Mouse (Mus musculus) kidney, adult 8-10 months (tissue): ENCODE data around the gene Pecam1.
A peak's percentile ranks its signal among the peaks of the same experiment; 100 is the strongest.
"Not testable (repeated sequence)": the region's sequence is repeated elsewhere in the genome, so short reads cannot be mapped to it uniquely, and the experiment has no call there.

Experiments
- DNase-seq, 2 experiments: peaks; one replicate each; pipeline ENCODE4 v3.0.0; 2022

Pecam1 gene

DNA sequence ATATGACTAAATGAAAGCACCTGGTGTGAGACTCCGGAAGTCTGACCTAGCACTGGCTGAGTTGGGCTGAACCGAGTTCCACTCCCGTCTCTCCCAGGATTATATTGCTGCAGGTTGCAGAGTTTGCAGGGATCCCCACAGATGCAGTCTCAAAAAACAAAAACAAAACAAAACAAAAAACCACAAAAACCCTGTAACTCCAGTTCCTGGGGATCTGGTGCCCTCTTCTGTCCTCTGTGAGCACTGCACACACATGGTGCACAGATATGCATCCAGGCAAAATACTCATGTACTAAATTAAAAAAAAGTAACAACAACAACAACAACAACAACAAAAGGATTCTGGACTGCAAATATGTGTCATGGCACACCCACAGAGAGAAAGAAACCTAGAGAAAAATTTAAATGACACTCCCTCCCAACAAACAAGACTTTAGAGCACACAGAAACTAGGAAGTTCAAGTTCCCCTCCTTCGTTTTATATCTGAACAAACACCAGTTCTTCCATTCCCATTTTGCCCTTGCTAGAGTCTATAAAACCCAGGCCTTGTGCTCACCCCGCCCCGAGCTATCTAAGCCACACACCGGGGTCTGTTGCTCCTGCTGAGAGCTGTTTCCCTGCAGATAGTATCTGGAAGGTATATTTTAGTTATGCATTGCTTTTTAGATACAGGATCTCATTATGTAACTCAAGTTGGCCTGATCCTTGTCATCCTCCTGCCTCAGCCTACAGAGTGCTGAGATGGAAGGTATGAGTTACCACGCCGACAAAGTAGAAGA lies 20.0 kb upstream of the Pecam1 start:
- DNase-seq = no peak

DNA sequence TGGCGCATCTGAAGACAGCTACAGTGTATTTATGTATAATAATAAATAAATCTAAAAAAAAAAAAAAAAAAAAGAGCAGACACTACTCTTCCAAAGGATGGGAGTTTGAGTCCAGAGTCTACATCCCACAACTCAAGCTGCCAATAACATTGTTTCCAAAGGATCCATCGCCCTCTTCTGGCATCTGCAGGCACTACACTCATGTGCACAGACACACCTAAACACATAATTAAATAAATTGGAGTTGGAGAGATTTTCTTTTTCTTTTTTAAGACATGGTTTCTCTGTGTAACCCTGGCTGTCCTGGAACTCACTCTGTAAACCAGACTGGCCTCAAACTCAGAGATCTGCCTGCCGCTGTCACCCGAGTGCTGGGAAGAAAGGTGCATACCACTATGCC lies 17.1 kb upstream of the Pecam1 start:
- DNase-seq = no peak

DNA sequence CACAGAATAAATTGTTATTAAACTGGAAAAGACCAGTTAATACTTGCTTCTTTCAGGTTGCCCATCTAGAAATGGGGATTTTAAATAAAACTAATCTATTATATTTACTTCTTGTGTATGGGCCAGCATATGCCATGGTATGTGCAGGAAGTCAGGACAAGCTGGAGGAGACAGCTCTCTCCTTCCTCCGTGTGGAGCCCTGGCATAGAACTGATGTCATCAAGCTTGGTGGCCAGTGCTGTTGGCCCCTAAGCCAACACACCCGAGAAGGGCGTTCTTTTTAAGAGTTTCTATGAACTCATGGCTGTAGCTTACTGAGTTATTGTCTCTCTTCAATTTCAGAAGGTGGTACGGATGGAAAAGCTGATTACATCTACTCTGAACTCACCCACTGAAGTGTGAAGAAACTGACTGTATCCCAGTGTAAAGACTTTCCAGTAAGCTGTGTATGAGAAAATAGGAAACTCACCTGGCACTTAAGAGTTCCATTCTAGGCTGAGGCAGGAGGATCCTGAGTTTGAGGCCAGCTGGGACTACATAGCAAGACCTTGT lies 16.3 kb upstream of the Pecam1 start:
- DNase-seq = no peak

DNA sequence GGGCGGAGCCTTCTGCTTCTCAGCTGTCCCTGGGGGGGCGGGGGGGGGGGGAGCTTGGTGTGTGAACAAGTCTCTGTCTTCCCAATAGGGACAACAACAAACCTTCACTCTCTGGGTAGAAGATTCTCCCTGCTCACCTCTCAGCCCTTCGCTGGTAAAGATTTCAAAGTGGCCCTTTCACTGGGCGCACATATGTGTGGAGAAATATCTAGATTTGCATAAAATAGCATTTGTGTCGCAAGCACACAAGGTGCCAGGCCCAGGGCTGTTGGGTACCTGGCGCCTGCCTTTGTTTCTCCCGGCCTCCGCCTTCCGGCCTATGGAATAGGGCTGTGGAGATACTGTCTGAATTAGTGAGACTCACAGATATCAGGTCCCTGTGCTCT lies 12.4 kb upstream of the Pecam1 start:
- DNase-seq = no peak

DNA sequence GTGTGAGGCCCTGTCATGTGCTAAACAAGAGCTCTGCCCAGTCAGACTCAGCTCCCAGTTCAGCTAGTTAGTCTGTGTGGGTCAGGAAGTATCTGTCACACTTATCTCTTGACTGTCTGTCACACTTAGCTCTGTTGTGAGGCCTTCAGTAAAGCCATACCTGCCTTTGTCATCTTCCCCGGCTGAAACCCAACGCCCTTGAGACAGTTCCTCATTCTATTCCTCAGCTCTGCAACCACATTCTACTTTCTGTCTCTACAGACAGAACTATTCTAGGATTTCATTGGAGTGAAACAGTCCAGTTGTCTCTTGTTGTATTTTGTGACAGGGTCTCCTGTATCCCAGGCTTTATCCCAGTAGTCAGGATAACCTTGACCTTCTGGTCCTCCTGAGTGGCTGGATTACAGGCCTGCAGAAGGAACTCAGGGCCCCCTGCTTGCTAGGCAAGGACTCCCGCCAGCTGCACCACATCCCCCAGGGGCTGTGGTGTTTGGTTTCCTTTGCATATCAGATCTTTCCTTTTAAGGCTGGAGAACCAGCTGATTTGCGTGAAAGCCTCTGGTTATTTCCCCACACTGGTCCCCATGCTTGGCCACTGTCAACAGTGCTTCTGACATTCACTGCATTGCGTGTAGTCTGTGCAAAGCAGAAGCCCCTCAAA lies 11.8 kb upstream of the Pecam1 start:
- no peak for DNase-seq

DNA sequence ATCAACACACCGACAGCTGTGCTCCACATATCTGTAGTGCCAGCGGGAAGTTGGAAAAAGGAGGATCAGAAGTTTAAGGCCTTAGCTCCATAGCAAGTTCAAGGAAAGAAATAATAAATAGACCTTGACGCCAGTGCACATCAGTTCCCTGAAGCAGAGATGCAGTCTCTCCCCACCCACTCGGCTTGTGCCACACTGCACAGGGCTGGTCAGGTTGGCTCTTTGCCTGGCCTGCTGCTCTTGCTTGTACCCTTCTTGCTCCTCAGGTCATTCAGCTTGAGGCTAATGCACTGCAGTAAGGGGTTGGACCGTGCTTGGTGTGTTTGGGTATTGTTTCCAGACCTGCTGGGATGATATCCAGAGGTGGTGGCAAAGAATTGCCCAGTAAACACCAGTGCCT lies 10.1 kb upstream of the Pecam1 start:
- no peak for DNase-seq

DNA sequence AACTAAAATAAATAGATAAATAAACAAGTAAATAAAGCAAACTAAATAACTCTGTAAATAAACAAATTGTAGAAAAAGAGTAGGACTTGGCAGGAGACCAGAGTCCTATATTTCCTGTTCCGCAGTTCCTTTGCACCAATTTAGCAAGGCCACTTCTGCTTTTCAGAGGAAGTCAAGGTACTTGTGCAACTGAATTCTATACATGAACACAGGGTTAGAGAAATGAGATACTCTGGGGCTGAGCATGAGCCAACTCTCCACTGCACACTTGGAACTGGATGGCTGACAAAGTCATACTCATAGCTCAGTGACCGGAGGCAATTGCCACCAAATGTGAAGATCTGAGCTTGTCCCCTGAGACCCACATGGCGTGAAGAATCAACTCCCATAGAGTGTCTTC lies 8.6 kb upstream of the Pecam1 start:
- no peak for DNase-seq

DNA sequence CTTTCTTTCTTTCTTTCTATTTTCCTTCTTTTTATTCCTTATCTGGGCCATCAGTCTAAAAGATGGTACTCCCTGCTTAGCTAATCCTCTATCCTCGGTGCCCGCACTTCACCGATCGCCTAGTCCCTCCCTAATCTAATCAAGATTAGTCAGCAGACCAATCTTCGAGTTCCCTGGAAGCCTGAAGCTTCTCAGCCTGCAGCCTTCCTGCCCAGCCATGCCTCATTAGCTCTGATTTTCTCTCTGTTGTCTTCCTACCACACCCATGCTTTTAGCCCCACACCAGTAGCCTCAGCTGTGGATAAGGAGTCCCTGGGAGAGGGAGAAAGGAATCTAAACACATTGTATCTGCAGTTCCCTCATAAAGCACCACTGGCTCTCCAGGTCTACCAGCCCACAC lies 5.2 kb upstream of the Pecam1 start:
- no peak for DNase-seq

DNA sequence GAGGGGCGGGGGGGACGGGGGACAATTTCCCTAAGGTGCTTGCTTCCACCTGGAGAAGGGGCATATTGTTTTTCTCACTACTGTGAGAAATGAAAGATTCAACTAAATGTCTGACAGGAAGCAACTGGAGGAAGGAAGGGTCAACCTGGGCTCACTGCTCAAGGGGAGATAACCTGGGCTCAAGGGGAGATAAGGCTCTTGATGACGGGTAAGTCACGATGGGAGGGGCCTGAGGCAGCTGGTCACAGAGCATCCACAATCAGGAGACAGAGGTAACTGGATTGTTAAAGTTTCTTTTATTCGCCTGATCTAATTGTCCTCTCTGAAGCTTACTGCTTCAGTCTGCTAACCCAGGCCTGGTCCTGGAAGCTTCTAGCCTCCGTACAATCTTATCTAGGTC lies 2.9 kb upstream of the Pecam1 start:
- DNase-seq = no peak

DNA sequence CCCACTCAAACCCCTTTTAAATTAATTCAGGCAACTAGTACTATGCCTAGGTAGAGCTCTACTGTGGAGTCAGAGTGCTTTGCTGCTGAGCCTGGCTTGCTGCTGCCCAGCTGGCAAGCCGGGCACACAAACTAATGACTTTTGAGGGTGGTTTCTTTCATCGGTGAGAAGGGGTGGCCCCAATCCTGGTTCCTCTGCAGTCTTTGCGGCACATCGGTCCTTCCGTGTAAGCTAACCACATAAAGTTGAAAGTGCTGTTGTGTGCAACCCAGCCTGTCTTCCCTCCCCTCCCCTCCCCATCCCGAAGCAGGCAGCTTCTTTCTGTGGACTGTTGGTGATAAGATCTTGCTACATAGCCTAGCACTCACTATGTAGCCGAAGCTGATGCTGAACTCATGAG lies 1.7 kb upstream of the Pecam1 start:
- no peak for DNase-seq

DNA sequence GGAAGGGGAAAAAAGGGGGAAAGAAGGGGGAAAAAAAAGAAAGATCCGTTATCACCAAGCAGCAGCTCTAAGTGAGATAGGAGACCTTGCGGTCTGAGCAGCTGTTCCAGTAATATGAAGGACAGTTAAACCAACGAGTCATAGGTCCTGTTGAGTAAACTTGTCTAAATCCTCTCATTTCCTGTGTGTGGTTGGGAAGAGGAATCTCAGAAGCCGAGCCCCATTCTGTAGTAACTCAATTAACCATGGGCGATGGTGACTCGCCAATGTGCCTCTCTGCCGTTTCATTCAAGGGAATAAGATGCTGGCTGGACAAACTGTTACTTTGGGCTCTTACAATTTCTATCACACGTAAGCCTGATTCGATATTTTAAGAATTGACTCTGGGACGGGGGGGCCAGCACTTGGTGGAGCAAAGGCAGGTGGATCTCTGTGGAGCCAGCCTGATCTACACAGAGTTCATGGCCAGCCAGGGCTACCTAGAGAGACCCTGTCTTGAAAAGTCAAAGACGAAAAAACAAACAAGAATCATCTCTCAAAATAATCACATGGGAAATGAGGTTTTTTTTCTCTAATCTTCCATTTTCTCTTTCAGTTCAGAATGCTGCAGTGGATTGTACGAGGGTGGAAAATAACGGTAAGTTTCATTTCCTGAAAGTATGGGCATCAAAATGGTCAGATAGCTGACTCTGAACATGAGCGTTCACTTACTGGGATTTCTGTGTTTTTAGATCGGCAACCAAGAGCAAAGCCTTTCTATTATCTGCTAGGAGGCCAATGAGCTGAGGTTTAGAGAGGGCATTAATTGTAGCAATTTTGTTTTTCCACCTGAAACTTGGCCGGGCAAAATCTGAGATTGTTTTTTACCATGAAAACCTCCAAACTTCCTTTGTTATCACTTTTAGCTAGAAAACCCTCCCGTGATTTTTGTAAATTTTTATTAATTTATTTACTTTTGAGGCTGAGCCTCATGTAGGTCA lies 901 bp upstream of the Pecam1 start, which contains the start of gene Milr1:
Gene Milr1, plus strand, starts transcription at position 188 of the 980 bp plus-strand sequence.
- no peak for DNase-seq

DNA sequence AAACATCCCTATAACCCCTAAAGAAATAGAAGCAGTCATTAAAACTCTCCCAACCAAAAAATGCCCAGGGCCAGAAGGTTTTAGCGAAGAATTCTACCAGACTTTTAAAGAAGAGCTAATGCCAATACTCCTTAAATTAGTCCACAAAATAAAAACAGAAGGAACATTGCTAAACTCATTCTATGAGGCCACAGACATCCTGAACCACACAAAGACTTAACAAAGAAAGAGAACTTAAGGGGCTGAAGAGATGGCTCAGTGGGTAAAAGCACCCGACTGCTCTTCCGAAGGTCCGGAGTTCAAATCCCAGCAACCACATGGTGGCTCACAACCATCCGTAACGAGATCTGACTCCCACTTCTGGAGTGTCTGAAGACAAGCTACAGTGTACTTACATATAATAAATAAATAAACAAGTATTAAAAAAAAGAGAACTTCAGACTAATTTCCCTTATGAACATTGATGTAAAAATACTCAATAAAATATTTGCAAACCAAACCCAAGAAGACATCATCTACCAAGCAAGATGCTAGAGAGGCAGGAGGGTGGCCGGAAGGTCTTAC lies 789 bp downstream of the Pecam1 start:
- DNase-seq = not testable (repeated sequence)

DNA sequence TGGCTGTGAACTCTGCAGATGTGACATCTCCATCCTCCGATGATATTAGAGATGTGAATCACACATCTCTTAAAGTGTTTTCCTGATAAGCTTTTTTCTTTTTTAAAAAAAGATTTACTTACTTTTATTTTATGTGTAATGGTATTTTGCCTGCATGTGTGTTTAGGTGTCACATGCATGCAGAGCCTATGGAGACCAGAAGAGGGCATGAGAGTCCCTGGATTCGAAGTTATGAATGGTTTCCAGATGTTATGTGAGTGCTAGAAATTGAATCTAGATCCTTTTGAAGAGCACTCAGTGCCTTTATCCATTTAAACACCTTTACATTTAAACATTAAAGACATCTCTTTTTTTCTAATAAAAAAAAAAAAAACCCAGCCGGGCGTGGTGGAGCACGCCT lies 5.5 kb downstream of the Pecam1 start:
- no peak for DNase-seq

DNA sequence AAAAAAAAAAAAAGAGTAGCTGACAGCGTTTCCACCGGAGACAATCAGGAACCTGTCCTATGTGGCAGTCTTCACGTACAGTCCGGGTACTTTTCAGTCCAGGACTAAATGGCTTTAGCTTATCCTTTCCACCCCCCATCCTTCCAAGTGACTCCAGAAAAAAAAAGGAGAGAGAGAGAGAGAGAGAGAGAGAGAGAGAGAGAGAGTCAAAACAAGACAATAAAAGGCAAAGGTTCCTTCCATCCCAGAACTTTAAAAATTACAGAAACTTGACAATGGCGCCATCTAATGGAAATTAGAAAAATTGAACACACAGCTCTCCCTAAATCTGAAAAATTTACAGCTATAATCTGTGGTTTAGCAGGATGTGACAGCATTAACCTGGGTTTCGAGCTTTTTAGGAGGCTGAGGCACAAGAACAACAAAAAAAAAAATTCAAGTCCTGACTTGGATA lies 8.0 kb downstream of the Pecam1 start:
- DNase-seq = no peak

DNA sequence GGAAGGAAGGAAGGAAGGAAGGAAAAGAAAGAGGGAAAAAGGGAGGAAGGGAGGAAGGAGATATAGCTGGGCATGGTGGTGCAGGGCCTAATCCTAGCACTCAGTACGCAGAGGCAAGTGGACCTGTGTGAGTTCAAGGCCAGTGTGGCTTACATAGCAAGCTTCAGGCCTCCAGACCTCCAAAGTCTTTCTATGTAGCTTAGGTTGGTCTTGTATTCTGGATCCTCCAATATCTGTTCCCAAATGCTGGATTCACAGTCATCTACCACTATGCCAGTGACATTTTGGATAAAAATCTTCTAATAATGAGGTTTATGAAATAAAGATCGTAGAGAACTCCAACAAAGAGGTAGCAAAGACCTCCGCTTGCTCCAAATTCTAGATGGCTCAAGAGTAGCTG lies 8.6 kb downstream of the Pecam1 start:
- no peak for DNase-seq

DNA sequence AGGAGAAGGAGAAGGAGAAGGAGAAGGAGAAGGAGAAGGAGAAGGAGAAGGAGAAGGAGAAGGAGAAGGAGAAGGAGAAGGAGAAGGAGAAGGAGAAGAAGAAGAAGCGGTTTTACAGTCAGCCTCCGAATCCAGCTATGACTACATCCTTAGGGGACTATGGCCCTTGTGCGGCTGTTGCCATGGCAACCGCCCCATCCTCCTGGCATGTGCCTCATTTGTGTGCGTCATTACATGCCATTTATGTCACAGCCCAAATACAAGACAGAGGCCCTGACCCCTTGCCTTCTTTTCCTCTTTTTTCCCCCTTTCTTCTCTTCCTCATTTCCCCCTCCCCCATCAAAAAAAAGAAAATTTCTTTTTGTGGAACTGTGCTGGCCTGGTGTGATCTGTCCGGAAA lies 9.2 kb downstream of the Pecam1 start:
- no peak for DNase-seq

DNA sequence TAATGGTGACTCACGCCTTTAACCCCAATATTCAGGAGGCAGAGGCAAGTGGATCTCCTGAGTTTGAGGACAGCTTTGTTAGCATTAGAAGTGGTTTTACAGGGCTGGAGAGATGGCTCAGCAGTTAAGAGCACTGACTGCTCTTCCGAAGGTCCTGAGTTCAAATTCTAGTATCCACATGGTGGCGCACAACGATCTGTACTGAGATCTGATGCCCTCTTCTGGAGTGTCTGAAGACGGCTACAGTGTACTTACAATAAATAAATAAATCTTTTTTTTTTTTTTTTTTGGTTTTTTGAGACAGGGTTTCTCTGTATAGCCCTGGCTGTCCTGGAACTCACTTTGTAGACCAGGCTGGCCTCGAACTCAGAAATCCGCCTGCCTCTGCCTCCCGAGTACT lies 9.7 kb downstream of the Pecam1 start:
- not testable (repeated sequence) for DNase-seq

DNA sequence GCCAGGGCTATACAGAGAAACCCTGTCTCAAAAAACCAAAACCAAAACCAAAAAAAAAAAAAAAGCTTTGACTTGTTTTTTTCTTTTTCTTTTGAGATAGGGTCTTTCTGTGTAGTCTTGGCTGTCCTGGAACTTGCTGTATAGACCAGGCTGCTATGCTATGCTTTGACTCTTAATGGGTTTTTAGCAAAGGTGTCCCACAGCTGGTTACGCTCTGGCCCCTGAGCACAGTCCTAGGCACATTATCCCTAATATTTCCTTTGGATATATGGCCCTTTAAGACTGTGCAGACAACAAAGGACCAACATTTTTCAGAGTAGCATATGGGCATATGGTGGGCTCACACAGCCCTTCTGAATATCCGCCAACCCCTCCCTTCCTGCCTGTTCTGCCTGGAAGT lies 11.3 kb downstream of the Pecam1 start:
- DNase-seq = no peak

DNA sequence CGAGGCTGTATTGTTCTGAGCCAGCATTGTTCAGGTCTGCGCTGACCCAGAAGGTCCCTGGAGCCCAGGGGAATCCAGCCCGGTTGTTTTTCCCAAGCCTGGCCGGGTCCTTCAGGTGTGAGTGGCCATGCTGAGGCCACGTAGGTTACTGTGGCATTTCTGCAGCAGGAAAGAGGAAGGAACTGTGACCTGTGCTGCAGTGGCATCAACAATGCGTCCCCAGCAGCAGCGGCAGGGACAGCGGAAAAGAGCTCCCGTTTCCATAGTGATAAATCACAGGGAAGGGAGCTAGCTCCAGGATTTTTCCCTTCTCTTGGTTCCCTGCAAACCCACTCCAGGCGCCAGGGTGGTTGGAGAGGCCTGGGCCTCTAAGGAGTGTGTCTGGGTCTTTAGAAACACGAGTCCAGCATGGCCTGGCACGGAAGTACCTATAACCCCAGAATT lies 13.2 kb downstream of the Pecam1 start:
- peak; percentile 36 to 41 for DNase-seq

DNA sequence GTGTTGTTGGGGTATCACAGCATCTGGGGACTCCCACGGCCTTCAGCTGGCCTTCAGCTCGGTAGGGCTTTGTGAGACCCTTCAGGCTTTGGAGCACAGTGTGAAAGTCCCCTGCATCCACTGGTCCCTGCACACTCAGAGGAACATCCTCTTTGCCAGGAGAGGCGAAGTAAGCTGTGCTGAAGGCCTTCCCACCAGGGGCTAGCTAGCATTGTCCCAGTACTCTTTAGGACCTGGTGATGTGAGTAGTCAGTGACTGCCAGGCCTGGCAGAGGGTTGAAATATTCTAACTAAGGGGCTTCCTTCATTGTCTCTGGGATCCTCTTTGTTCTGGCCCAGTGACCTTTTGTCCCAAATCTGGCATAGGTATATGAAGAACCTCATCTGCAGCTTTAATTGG lies 13.8 kb downstream of the Pecam1 start:
- DNase-seq = no peak

DNA sequence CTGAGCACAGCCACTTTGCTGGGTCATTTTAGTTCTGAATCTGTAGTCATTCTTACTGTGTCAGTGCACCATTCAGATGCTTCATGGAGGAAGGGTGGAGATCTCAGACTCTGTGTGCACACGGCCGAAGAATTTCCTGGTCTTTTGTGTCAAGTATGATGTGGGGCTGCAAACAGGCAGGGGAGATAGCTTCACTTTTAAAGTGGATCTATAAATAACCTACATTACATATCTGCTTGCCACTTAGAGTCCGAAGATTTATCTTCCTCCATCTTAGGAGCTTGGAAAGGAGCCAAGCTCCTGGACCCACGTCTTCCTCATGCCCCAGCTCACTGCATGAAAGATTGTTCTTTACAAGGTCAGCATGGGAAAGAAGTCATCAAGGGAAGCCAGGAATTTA lies 19.7 kb downstream of the Pecam1 start:
- DNase-seq = peak in 1 of 2 experiments; percentile 35

DNA sequence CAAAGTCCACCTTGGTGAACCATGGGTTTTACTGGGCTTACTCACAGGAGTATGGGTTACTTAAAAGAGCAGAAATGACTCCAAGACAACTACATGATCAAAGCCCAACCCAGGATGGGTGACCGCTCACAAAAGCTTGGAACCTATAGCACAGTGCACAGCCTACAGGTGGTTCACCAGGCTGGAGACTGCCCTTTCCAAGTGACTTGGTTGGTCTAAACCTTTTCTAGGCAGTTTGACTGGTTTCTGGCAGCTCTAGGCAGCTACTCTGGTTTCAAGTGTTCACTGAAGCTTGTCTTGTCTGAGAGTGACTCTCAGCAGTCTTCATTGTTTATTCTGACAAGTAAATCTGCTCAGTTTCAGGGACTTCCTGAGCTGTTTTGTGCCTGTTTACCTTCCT lies 20.8 kb downstream of the Pecam1 start:
- no peak for DNase-seq
